Mouse (Mus musculus) right cerebral cortex, postnatal 25 days (tissue): ENCODE measurements around the gene Gm4303.
"Not testable (repeated sequence)": the region's sequence is repeated elsewhere in the genome, so short reads cannot be mapped to it uniquely, and the experiment has no call there.

Source experiments
- DNase-seq: peaks from one replicate; pipeline ENCODE4 v3.0.0; 2022

Gm4303 gene

DNA sequence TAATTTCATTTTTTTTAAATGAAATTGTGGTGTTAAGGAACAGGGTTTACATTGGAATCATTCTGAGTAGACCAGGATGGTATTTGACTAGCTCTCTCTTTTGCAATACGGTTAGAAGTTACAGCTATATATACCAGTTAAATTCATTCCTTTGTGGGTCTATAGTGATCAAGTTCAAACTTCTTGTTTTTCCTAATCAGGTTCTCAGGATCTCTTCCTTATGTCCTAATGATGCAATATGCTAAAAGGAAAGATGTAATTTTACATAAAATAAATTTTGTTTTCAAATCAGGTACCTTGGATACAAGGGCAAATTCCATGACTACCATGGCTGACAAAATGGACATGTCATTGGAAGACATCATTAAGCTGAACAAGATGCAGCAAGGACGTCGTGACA lies at the start of gene Gm4303:
Gm4303 (plus strand) TSS at position 301 of the 400 bp plus-strand sequence.
- DNase-seq, result not testable (repeated sequence)

DNA sequence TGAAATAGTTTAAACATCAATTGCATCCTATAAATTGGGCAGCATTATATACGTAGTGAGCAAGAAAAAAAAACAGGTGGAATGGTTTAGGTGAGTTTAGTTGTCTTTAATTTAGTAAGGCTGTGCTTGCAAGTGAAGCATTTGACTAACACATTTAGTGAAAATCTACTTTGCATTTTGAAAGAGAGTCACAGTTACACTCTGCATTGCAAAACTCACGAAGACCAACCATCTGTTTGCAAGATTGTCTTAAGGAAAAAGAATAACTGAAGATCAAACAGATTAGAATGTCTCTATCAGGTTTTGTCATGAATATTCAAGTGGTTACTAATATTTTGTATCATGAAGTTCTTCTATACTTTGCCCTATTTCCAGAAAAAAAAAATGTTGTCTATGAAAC lies 49.7 kb upstream of the Gm4303 start:
- DNase-seq, result no peak

- not testable (repeated sequence) for DNase-seq
Observed at GRCm38 (mm10) chr10:100300106-100300505, 45.7 kb upstream of the Gm4303 start.

DNA sequence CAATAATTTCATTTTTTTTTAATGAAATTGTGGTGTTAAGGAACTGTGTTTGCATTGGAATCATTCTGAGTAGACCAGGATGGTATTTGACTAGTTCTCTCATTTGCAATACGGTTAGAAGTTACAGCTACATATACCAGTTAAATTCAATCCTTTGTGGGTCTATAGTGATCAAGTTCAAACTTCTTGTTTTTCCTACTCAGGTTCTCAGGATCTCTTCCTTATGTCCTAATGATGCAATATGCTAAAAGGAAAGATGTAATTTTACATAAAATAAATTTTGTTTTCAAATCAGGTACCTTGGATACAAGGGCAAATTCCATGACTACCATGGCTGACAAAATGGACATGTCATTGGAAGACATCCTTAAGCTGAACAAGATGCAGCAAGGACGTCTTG lies 10.4 kb upstream of the Gm4303 start, which contains the start of gene Gm4301:
Gm4301 (plus strand) TSS at position 301 of the 400 bp plus-strand sequence.
- DNase-seq, result not testable (repeated sequence)

GRCm38 (mm10) chr10:100340536-100340935 lies 5.2 kb upstream of the Gm4303 start, which contains the start of gene Gm4302:
Gm4302 (plus strand) TSS chr10:100340836.
- not testable (repeated sequence) for DNase-seq

- not testable (repeated sequence) for DNase-seq
Observed at GRCm38 (mm10) chr10:100350793-100351192, 5.0 kb downstream of the Gm4303 start, which contains the start of gene Gm4305. Gm4305 (plus strand) TSS chr10:100351093.

DNA sequence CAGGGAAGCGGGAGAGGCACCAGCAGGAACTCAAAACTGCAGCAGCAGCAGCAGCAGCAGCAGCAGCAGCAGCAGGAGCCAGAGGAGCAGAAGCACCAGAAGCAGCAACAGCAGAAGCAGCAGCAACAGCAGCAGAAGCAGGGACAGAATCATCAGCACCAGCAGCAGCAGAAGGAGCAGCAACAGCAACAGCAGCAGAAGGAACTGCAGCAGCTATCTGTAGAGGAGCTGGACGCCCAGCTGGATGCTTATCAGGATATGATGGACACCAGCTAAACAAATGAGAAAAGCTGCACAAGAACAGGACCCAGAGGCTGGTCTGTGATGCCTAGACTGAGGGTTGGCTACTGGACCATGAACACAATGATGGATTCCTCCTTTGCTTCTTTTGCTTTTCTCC lies 11.1 kb downstream of the Gm4303 start:
- DNase-seq, result peak; percentile 3

DNA sequence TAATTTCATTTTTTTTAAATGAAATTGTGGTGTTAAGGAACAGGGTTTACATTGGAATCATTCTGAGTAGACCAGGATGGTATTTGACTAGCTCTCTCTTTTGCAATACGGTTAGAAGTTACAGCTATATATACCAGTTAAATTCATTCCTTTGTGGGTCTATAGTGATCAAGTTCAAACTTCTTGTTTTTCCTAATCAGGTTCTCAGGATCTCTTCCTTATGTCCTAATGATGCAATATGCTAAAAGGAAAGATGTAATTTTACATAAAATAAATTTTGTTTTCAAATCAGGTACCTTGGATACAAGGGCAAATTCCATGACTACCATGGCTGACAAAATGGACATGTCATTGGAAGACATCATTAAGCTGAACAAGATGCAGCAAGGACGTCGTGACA lies 15.3 kb downstream of the Gm4303 start, which contains the start of gene Gm4307:
Gm4307 (plus strand) TSS at position 301 of the 400 bp plus-strand sequence.
- DNase-seq, result not testable (repeated sequence)

- DNase-seq, result not testable (repeated sequence)
Observed at GRCm38 (mm10) chr10:100382460-100382859, 36.7 kb downstream of the Gm4303 start, which contains the start of gene Gm4312. Gm4312 (minus strand) TSS chr10:100382560.
